Mouse (Mus musculus) NIH3T3 (cell line): ENCODE results near the gene Snx13.

Experiments used
- DNase-seq: peaks from one replicate; pipeline ENCODE4 v3.0.0-alpha.2; 2012; ENCODE audit warnings: low read depth

Snx13 gene

GRCm38 (mm10) chr12:35047320-35048225 is 587 bp downstream of the Snx13 start:
- peak; percentile 62 for DNase-seq

DNA sequence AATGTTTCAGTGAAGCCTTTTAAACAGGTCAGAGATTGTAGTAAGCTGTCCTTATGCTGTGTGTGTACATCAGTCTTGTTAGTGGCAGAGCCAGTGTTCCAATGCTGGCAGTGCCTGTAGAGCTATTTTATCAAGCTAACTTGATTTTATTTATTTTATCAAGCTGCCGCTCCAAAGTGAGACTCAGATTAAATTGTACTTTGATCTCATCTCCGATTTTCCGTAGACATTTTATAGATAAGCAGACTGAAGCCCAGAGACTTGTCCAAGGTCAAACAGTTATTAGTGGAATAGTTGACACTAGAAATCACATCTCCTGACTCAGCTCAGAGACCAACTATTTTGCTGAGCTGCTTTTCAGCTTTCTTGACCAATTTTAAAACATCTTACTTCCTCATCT is 1.9 kb downstream of the Snx13 start:
- no peak for DNase-seq

- no peak for DNase-seq
Measured at GRCm38 (mm10) chr12:35050501-35050900, 3.5 kb downstream of the Snx13 start.

- DNase-seq, result no peak
Measured at GRCm38 (mm10) chr12:35050964-35051758, 4.2 kb downstream of the Snx13 start.

DNA sequence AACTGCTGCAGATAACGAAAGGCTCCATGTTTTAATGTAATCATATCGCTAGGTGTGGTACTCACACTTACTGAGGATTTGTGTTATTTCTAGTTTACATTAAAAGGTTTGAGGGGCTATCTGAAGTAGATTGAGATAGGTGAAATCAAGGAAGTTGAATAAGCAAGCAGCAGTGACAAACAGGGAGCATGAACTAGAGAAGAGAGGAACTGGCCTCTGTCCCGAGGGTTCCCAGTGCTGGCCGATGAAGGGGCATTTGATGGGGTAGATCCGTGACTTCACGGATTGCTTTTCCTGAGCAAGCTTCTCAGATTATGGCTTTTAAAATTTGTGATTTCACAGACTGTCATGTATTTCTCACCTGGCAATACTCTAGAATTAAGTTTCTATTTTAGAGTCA is 7.4 kb downstream of the Snx13 start:
- DNase-seq, result no peak

- peak; percentile 43 for DNase-seq
Measured at GRCm38 (mm10) chr12:35055114-35056095, 8.4 kb downstream of the Snx13 start.

DNA sequence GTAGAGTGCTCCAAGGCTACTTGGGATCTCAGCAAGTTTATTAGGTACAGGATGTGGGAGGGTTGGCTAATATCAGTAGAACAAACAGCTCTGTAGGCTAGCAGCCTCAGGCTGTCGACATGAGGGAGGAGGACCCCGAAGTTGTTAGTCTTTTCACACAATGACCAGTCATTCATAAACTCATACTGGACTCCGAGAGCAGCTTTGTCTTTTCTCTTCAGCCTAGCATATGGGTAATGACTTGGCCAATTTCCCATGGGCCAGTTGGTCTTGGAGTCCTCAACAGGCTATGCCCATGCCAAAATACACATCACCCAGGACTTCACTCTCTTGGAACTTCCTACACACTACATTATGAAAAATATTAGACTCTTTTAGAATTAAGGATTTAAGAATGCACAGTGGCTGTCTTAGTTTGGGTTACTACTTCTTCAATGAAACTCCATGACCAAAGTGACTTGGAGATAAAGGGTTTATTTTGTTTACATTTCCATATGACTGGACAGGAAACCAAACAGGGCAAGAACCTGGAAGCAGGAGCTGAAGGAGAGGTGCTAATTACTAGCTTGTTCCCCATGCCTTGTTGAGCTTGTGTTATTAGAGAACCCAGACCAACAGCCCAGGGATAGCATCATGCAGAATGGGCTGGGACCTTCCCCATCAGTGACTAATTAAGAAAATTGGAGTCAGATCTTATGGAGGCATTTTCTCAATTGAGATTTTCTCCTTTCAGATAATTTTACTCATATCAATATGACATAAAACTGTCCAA is 16.9 kb downstream of the Snx13 start:
- no peak for DNase-seq

DNA sequence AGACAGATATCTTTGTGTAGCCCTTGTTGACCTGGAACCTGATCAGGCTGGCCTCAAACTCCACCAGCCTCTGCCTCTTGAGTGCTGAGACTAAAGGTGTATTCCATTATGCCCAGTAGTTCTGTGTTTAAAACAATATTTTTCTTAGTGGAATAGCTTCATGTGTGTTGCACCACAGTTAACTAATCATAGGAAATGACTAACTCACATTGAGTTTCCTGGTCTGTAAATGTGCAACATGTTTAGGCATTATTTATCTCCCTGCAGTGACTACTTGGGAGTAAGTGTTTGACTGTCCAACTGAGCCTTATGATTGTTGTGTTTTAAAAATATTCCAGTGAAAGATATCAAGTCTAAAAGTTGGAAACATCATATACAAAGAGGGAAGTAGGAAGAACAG is 20.6 kb downstream of the Snx13 start:
- no peak for DNase-seq

GRCm38 (mm10) chr12:35071336-35071735 is 24.4 kb downstream of the Snx13 start:
- DNase-seq, result peak; percentile 38

DNA sequence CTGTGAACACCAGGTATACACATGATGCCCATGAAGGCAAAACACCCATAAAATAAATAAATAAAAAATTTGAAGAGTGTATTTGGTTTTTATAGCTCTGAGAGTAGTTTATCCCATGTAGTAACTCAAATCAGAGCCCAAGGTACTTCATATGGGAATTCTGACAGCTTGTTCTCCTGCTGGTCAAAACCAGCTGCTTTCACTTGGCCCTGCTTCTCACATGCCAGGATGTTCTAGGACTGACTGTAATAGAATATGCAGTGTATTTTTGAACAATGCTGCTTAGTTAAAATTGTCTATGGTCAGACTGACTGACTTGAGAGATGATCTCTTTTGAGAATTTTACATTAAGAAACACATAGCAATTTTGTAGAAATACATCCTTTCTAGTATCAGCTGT is 25.2 kb downstream of the Snx13 start:
- DNase-seq, result no peak

DNA sequence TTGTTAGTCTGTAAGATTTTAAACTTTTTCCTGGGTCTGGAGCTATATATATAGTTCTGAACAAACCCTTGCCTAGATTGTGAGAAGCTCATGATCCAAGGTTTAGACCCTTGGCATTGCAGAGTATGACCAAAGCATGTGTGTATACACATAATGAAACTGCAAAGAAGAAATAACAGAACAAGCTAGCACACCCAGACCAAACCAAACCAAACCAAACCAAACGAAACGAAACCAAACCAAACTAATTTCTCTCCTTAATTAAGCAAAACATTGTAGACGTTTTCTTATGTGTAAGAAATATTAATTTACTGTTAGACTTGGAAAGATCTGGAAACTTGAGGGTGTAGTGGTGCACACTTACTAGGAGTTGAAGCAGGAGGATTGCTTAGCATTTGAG is 29.0 kb downstream of the Snx13 start:
- DNase-seq, result no peak

GRCm38 (mm10) chr12:35123549-35123948 is 76.6 kb downstream of the Snx13 start:
- DNase-seq, result no peak

DNA sequence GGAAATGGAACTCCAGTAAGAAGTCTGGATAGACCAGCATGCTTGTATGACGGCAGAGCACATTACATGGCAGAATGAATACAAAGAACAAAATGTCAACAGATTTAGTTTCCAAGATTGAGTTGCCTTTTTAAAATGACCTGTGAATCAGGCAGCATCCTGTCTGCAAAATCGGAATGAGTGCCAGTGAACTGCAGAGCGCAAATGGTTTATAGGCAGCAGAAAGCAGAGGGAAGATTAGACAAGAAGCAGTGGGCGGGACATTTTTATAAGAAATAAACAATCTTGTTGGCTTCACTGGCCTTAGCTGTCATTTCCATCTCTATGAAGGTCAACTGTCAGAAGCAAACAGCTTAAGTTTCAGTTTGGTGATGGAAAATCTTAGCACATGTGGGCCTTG is 106.2 kb downstream of the Snx13 start:
- DNase-seq, result peak; percentile 42

DNA sequence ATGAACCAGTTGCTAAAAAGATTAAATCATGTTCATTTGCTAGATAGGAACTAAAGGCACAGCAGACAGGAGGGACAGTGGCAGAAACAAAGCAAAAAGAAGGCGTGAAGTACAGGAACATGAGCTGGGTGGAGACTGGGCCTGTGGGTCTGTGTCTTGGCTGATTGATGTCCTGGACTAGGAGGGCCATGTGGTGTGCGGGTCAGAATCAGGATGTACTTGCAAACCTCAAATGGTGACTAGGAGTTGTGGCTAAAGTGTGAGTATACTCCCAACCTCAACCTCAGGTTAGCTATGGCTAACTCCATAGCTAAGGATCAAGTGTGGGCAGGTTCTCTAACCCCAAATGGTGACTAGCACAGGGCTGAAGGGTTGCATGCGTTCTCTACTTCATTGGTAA is 107.2 kb downstream of the Snx13 start:
- DNase-seq, result no peak

- no peak for DNase-seq
Measured at GRCm38 (mm10) chr12:35157237-35157636, 110.3 kb downstream of the Snx13 start.

GRCm38 (mm10) chr12:35161690-35162089 is 114.7 kb downstream of the Snx13 start:
- peak; percentile 7 for DNase-seq

DNA sequence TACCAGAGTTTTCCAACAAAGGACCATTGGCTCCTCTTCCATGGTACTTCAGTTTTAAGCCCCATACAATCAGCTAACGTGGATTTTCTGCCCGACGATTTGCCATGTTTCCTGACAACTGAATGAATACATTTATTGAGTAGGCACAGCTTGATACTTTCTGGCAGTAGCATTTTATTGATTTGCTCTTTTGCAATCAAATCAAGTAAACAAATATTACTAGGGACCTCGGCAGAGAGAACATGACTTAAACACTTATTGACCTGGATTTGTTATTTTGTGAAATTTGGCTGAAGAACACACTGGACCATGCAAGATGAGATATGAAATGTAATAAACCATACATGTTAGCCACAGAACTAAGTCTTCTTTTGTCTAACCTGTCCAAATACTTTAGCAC is 123.3 kb downstream of the Snx13 start:
- no peak for DNase-seq

DNA sequence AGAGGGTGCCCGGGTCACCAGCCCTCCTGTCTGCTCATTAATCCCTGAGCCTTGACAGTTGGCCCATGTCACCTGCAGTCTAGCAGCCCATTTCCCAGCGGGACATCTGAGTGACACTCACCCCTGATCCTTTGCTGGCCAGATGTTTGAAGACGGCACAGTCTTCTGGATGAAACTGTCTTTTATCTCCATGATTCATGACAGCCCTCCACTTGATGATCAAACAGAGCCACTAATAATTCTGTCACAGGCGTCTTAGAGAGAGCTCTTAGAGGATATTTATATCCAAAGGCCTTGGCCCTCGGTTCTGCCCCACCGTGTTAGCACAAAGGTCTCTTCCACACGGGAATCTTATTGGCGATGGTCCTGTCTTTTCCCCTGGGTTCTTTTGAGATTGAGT is 129.0 kb downstream of the Snx13 start:
- no peak for DNase-seq

DNA sequence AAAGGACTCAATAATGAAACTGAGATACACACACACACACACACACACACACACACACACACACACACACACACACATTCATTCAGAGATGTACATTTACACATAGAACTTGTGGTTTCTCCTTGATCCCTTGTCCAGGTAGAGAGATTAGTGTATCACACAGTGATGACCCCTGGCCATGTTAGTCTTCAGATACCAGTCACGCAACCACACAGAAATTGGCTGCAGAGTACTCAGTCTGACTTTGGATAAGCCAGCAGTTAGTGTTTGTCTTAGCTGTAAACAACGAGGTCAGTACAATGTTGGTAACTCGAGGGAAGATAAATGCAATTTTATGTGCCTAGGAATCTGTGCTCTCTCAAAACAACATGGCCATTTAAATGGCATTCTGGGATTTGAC is 129.6 kb downstream of the Snx13 start:
- no peak for DNase-seq

- DNase-seq, result peak; percentile 90
Measured at GRCm38 (mm10) chr12:35182675-35183074, 135.7 kb downstream of the Snx13 start.

DNA sequence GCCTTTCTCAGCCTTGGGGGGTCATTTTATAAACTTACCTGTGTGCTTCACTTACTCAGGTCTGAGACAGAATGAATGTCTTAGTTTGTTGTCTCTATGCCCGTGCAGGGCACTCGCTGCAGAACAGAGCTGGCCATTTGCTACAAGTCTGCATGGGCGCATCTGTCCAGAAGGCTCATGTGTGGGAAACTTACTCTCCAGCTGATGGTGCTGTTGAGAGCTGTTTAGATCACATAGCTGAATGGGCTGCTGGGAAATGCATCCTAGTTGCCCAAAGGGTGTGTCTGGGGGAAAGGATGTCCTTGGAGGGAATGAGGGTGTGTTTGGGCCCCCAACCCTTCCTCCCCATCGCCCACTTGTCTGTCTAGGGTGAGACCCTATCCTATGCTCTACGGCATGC is 137.3 kb downstream of the Snx13 start:
- peak; percentile 32 for DNase-seq
